Mouse (Mus musculus): ENCODE results near the gene Fam102a. TPM values are rescaled to one million over a fixed set of nuclear protein-coding genes. Genes with fewer than 3 reads are reported as not detected.

Fam102a gene
- total and polyA plus RNA-seq, 2 experiments from 2014 or later: 7.2 to 17.6 TPM

DNA sequence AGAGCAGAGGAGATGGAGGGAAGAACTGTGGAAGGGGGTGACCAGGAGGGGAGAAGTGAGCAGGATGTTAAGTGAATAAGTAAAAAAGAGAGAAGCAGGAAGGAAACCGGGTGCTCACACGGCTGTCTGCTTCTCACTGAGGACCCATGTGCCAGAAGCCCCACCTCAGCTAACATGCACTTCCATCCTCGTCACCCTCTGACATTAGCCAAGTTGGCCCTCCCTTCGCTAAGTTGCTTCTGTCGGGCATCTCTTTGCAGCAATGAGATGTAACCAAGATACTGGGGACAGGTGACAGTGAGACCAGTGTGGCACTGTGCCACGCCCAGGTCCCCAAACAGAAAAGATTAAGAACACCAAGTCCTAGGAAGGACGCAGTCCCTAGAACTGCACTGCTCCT is 22.5 kb upstream of the Fam102a start:
- ATAC-seq: no peak
- Histone ChIP-seq H3K36me3 (ENCODE audit: insufficient read depth) (no peaks in the 10 kb centered on the region), H3K4me3 (ENCODE audit: low read depth, low read length) (no peak overlapping the region), H3K27me3 (ENCODE audit: insufficient read depth, low read length) (no peaks in the 10 kb centered on the region), H3K27ac (ENCODE audit: low read depth, low read length) (no peak overlapping the region), H3K9me3 (ENCODE audit: low read length) (no peaks in the 10 kb centered on the region), H3K4me1 (ENCODE audit: insufficient read depth) (no peaks in the 10 kb centered on the region), H3K4me2 (ENCODE audit: low read depth) (no peak overlapping the region), H3K9ac (no peak overlapping the region)
- TF ChIP-seq CTCF (IDR thresholded peaks at IDR 0.05; ENCODE audit: low read depth): no peak
- 80% methylated on average over 7 of the region's 7 CpGs for WGBS
- no peak for DNase-seq

DNA sequence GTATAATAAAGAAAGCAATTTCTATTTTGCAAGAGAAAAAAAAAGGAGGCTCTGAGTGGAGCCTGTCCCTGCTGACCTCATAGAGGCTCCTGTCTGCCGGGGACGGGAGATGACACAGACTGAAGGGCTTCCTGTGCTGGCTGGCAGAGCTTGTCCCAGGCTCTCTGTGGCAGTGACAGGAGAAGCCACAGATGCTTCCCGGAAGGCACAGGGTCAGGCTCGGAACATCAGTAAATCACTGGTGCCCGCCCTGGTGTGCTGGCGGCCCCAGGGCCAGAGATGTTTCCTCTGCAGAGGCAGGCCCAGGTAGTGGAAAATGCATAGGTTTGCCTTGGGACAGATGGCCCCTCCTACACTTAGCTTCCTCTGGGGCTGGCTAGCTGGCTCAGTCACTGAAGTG is 20.8 kb upstream of the Fam102a start:
- Histone ChIP-seq H3K4me1 (ENCODE audit: insufficient read depth) (no peaks in the 10 kb centered on the region), H3K27me3 (ENCODE audit: insufficient read depth, low read length) (no peaks in the 10 kb centered on the region), H3K4me2 (ENCODE audit: low read depth) (no peak overlapping the region), H3K27ac (ENCODE audit: low read depth, low read length) (no peak overlapping the region), H3K9ac (no peak overlapping the region), H3K4me3 (ENCODE audit: low read depth, low read length) (no peak overlapping the region), H3K9me3 (ENCODE audit: low read length) (no peaks in the 10 kb centered on the region), H3K36me3 (ENCODE audit: insufficient read depth) (no peaks in the 10 kb centered on the region)
- ATAC-seq (no peak), DNase-seq (no peak)
- WGBS: 79% methylated on average over 6 of the region's 6 CpGs
- no peak for TF ChIP-seq CTCF (IDR thresholded peaks at IDR 0.05; ENCODE audit: low read depth)

DNA sequence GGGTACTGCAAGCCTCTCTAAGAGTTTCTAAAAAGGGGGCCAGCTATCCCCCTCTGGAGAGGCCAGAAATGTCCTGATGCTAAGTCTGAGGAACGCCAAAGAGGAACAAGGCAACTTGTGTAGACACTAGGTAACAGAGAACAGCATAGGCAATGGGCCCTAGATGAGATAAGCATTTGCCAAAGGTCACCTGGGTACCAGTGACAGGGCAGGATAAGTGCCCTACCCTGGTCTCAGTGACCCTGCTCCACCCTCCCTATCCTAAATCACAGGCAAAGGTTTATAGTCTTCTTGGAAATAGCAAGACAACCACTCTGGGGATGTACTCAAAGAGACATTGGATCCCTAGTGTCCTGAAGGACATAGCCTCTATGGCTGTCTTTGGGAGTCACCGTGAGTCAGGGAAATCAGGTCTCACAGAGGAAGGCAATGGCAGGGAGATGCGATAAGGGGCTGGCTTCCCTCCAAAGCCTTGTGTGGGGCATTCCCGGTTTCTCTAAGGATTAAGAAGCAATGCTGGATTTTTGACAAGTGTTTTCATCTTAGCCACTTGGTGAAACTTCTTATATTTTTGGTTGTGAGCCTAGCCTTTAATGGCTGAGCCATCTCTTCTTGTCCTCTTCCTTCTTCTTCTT is 17.8 kb upstream of the Fam102a start:
- DNase-seq: no peak
- Histone ChIP-seq H3K4me3 (ENCODE audit: low read depth, low read length) (no peak overlapping the region), H3K36me3 (ENCODE audit: insufficient read depth) (no peaks in the 10 kb centered on the region), H3K27ac (ENCODE audit: low read depth, low read length) (no peak overlapping the region), H3K27me3 (ENCODE audit: insufficient read depth, low read length) (no peaks in the 10 kb centered on the region), H3K4me1 (ENCODE audit: insufficient read depth) (no peaks in the 10 kb centered on the region), H3K9ac (no peak overlapping the region), H3K4me2 (ENCODE audit: low read depth) (no peak overlapping the region), H3K9me3 (ENCODE audit: low read length) (no peaks in the 10 kb centered on the region)
- no peak for ATAC-seq
- no peak for TF ChIP-seq CTCF (IDR thresholded peaks at IDR 0.05; ENCODE audit: low read depth)
- WGBS: 76% methylated on average over 4 of the region's 4 CpGs

DNA sequence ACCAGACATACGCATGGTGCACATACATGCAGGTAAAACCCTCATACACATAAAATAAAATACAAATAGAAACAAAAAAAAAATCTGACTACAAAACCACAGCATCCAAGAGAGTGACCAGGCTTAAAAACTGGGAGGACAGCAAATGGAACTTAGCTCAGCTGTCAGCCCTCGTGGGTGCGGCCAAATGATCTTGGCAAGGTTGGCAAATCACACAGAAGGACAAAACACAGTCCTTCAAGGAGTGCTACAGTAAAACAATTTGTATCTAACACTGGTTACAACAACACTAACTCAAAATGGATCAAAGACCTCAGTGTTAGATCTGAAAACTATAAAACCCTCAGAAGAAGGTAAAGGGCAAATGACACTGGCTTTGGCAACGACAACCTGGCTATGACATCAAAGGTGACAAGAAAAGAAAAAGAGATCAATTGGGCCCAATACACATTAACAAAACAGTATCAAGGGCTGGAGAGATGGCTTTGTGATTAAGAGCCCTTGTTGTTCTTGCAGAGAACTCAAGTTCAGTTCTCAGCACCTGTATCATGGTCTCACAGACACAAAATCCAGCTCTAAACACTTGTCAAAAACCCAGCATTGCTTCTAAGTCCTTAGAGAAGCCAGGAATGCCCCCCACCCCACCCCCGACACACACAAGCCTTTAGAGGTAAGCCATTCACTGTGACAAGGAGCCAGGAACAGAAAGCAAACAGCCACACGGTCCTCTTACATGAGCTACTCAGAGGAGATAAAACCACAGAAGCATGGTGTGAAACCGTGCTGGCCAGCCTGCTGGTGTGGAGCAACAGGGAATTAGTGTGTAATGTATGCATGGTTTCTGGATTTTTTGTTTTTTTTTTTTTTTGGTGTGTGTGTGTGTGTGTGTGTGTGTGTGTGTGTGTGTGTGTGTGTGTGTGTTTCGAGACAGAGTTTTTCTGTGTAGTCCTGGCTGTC is 14.8 kb upstream of the Fam102a start:
- no peak for TF ChIP-seq CTCF (IDR thresholded peaks at IDR 0.05; ENCODE audit: low read depth)
- Histone ChIP-seq H3K36me3 (ENCODE audit: insufficient read depth) (no peaks in the 10 kb centered on the region), H3K4me3 (ENCODE audit: low read depth, low read length) (no peak overlapping the region), H3K27me3 (ENCODE audit: insufficient read depth, low read length) (no peaks in the 10 kb centered on the region), H3K4me1 (ENCODE audit: insufficient read depth) (no peaks in the 10 kb centered on the region), H3K4me2 (ENCODE audit: low read depth) (no peak overlapping the region), H3K9me3 (ENCODE audit: low read length) (no peaks in the 10 kb centered on the region), H3K9ac (no peak overlapping the region), H3K27ac (ENCODE audit: low read depth, low read length) (no peak overlapping the region)
- no peak for ATAC-seq
- no peak for DNase-seq
- 74% methylated on average over 8 of the region's 8 CpGs for WGBS

DNA sequence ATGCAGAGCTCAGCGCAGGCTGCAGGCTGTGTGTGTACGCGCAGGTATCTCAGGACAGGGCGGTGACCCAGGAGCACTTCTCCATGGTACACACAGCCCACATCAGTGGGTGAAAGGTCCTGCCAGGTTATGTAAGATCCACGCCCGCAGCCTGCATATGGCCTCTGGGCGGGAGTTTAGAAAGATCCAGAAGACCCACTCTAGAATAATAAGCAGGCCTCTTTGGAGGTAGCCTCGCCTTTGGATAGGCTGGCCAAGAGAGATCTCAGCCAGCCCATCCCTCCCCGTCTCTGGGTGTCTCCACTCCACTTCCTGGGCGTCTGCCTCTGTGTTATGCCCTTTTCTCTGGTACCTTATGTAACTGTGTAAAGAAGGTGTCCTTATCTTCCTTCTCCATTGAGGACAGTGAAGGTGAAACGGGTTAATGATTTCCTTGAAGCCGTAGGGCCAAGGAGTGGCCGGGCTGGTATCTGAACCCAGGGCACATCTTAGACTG is 10.5 kb upstream of the Fam102a start:
- H3K4me2 ChIP-seq (ENCODE audit: low read depth): no peak overlapping the region
- H3K4me1 ChIP-seq (ENCODE audit: insufficient read depth): no peaks in the 10 kb centered on the region
- no peaks in the 10 kb centered on the region for H3K36me3 ChIP-seq (ENCODE audit: insufficient read depth)
- 89% methylated on average over 13 of the region's 13 CpGs for WGBS
- DNase-seq (no peak), ATAC-seq (no peak)
- H3K9me3 ChIP-seq (ENCODE audit: low read length): no peaks in the 10 kb centered on the region
- H3K27me3 ChIP-seq (ENCODE audit: insufficient read depth, low read length): no peaks in the 10 kb centered on the region
- H3K27ac ChIP-seq (ENCODE audit: low read depth, low read length): no peak overlapping the region
- no peak overlapping the region for H3K4me3 ChIP-seq (ENCODE audit: low read depth, low read length)
- H3K9ac ChIP-seq: no peak overlapping the region
- no peak for TF ChIP-seq CTCF (IDR thresholded peaks at IDR 0.05; ENCODE audit: low read depth)

DNA sequence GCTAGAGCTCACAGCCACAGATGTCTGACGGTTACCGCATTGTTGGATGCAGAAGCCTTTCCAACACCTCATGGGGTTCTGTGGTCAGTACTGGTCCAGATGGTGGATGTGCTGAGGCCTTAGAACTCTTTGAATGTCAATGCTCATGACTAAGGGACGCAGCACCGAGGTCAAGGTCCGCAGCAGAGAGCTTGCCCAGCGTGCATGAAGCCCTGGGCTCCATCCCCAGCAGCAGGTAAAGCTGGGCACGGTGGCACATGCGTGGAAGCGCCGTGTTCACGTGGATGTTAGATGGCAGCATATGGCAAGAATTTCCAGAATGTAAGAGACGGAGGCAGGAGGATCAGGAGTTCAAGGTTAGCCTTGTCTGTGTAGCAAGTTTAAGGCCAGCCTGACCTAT is 9.3 kb upstream of the Fam102a start:
- Histone ChIP-seq H3K4me2 (ENCODE audit: low read depth) (no peak overlapping the region), H3K27ac (ENCODE audit: low read depth, low read length) (no peak overlapping the region), H3K4me3 (ENCODE audit: low read depth, low read length) (no peak overlapping the region), H3K9ac (no peak overlapping the region), H3K27me3 (ENCODE audit: insufficient read depth, low read length) (no peaks in the 10 kb centered on the region), H3K36me3 (ENCODE audit: insufficient read depth) (no peaks in the 10 kb centered on the region), H3K9me3 (ENCODE audit: low read length) (no peaks in the 10 kb centered on the region), H3K4me1 (ENCODE audit: insufficient read depth) (no peaks in the 10 kb centered on the region)
- ATAC-seq: no peak
- no peak for TF ChIP-seq CTCF (IDR thresholded peaks at IDR 0.05; ENCODE audit: low read depth)
- no peak for DNase-seq
- WGBS: 85% methylated on average over 12 of the region's 12 CpGs

DNA sequence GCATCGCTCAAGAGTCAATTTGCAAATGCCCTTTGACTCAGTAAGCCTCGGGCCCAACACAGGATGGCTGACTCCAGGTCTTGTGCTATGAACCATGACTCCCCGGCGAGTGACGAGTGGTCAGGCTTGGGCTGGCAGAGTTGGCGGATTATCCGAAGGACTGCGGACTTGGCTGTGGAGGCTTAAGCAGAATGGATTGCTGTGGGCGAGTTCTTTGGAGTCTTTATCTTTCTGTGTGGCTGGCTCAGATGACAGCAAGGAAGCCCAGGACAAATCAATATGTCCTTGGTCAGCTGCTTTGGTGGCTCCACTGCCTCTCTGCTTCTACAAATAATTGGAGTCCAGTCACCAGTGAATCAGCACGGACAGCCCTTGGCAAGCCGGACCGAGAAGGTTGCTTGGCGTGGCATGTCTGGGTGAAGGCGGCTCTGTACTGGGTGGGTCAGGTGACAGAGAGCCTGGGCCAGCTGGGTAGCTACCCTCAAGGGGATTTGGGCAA is 7.6 kb upstream of the Fam102a start:
- no peak overlapping the region for H3K9ac ChIP-seq
- no peaks in the 10 kb centered on the region for H3K36me3 ChIP-seq (ENCODE audit: insufficient read depth)
- no peak overlapping the region for H3K27ac ChIP-seq (ENCODE audit: low read depth, low read length)
- no peaks in the 10 kb centered on the region for H3K27me3 ChIP-seq (ENCODE audit: insufficient read depth, low read length)
- TF ChIP-seq CTCF (IDR thresholded peaks at IDR 0.05; ENCODE audit: low read depth): no peak
- H3K4me2 ChIP-seq (ENCODE audit: low read depth): no peak overlapping the region
- ATAC-seq (no peak), DNase-seq (no peak)
- no peaks in the 10 kb centered on the region for H3K9me3 ChIP-seq (ENCODE audit: low read length)
- no peaks in the 10 kb centered on the region for H3K4me1 ChIP-seq (ENCODE audit: insufficient read depth)
- no peak overlapping the region for H3K4me3 ChIP-seq (ENCODE audit: low read depth, low read length)
- WGBS: 74% methylated on average over 14 of the region's 14 CpGs
